Mouse (Mus musculus): ENCODE data around the gene Fbxw7.

Fbxw7 gene

GRCm38 (mm10) chr3:84955011-84955775 is 140.1 kb downstream of the Fbxw7 start:
- no peak for DNase-seq

GRCm38 (mm10) chr3:84955857-84956256 is 140.8 kb downstream of the Fbxw7 start:
- DNase-seq: no peak

GRCm38 (mm10) chr3:84965156-84965555 is 150.1 kb downstream of the Fbxw7 start:
- DNase-seq: no peak

GRCm38 (mm10) chr3:84967364-84967763 is 152.3 kb downstream of the Fbxw7 start:
- DNase-seq: no peak

- no peak for DNase-seq
These were observed 156.5 kb downstream of the Fbxw7 start for GRCm38 (mm10) chr3:84971561-84971960.

GRCm38 (mm10) chr3:84972881-84973280 is 157.8 kb downstream of the Fbxw7 start:
- DNase-seq: no peak

- no peak for DNase-seq
These were observed 159.1 kb downstream of the Fbxw7 start for GRCm38 (mm10) chr3:84974193-84974592.

- no peak for DNase-seq
These were observed 163.6 kb downstream of the Fbxw7 start for GRCm38 (mm10) chr3:84978676-84979075.

- no peak for DNase-seq
These were observed 165.1 kb downstream of the Fbxw7 start for GRCm38 (mm10) chr3:84980158-84980557.

GRCm38 (mm10) chr3:84982688-84983087 is 167.6 kb downstream of the Fbxw7 start:
- no peak for DNase-seq

- DNase-seq: no peak
These were observed 170.1 kb downstream of the Fbxw7 start for GRCm38 (mm10) chr3:84985121-84985625.

- DNase-seq: no peak
These were observed 173.8 kb downstream of the Fbxw7 start for GRCm38 (mm10) chr3:84988880-84989279.

- DNase-seq: no peak
These were observed 190.2 kb downstream of the Fbxw7 start for GRCm38 (mm10) chr3:85005257-85005656.

- DNase-seq: no peak
These were observed 197.8 kb downstream of the Fbxw7 start for GRCm38 (mm10) chr3:85012889-85013288.

GRCm38 (mm10) chr3:85015667-85016066 is 200.6 kb downstream of the Fbxw7 start:
- DNase-seq: no peak

- DNase-seq: no peak
These were observed 205.1 kb downstream of the Fbxw7 start for GRCm38 (mm10) chr3:85020137-85020536.

- DNase-seq: no peak
These were observed 206.7 kb downstream of the Fbxw7 start for GRCm38 (mm10) chr3:85021816-85022215.

GRCm38 (mm10) chr3:85022800-85023199 is 207.7 kb downstream of the Fbxw7 start:
- DNase-seq: no peak

- DNase-seq: no peak
These were observed 209.2 kb downstream of the Fbxw7 start for GRCm38 (mm10) chr3:85024237-85024636.

GRCm38 (mm10) chr3:85024817-85025705 is 210.0 kb downstream of the Fbxw7 start:
- DNase-seq: no peak
